Mouse (Mus musculus) megakaryocyte, embryonic 14.5 days (primary cell): Measurements from ENCODE around the gene Mphosph9.

Source experiments
- FLI1 ChIP-seq: IDR thresholded peaks from 2 replicates; pipeline ENCODE4 v1.6.1; 2012; ENCODE audit warnings: low read length, inconsistent platforms, mixed read lengths
- GATA1 ChIP-seq: IDR thresholded peaks from 3 replicates; pipeline ENCODE4 v1.6.1; 2012; ENCODE audit warnings: mixed read lengths, low read length, inconsistent platforms, borderline replicate concordance

DNA sequence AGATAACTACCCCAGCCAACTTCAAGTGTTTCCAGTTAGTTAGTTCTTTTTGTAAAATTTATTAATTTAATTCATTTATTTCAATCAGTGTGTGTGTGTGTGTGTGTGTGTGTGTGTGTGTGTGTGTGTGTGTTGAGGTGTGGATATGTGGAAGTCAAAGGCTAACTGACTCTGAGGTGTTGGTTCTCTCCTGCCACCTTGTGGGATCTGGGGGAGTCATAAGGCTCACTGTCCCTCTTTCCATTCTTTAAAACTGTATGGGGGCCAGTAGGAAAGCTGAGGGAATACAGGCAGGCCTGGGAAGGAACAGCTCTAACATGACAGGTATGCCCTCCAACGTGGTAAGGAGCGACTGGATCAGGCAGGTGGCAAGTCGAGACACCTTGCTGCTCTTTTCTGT lies 43.4 kb downstream of the Mphosph9 start:
- TF ChIP-seq GATA1 (no peak), FLI1 (no peak)
